Mouse (Mus musculus): Measurements from ENCODE around the gene Otulin.

Gene Otulin

GRCm38 (mm10) chr15:27630601-27631383 is at the start of gene Otulin:
TSS of gene Otulin (minus strand) at chr15:27630693.
- peak; percentile 96 for DNase-seq (ENCODE audit: low spot score)

- no peak for DNase-seq (ENCODE audit: low spot score)
These were observed 48.0 kb upstream of the Otulin start for GRCm38 (mm10) chr15:27678511-27678910.

- no peak for DNase-seq (ENCODE audit: low spot score)
These were observed 47.3 kb upstream of the Otulin start for GRCm38 (mm10) chr15:27677801-27678200.

DNA sequence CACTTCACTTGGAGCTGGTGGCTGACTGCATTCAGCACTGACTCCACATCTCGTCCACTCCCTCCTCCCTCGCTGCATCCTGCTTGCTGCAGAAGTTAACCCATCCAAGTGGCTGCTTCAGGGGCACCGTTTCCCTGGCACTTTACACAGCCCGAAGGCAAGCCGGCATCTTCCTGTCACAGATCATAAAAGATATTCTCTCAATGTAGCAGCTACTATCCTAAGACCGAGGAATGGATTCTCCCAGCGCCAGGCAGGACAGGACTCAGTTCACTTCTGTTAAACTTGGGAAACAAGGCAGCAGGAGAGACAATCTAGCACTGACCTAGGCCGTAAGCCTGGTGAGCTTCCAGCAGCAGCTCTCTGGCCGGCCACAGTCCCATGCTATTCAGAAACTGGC is 45.7 kb upstream of the Otulin start:
- no peak for DNase-seq (ENCODE audit: low spot score)

DNA sequence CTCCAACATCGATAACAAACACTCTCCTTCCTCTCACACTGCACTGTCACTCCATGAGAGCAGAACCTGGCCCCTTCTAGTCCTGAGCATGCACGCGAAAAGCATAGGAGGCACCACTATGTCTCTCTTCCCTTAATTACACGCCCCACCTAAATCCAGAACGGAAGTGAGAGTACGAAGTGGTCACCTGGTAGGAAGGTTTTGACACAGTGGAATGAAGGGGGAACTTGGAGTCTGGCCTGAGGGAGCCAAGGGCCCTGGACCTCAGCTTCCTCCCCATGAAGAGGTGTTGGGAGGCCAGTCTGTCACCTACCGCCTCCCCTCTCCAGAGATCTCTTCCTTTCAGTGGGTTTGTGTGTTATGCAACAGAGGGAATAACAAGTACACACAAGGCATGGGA is 44.6 kb upstream of the Otulin start:
- DNase-seq (ENCODE audit: low spot score): no peak

DNA sequence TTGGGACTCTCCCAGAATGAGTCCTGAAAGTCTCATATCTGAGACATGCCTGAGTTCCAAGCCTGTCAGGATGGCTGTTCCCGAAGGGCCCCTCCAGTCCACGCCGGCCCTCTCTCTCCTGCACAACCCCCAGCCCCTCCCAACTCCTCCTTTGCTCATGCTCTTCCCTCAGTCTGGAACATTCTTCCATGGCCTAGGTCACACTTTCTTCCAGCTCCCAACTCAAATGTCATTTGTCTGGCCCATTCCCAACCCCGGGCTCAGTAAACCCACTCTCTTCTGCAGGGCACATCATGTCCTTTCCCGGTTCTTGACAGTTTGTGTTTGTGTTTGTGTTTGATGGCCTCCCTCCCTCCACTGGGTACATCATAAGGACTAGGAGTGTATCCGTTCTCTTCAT is 43.5 kb upstream of the Otulin start:
- no peak for DNase-seq (ENCODE audit: low spot score)

- no peak for DNase-seq (ENCODE audit: low spot score)
These were observed 42.7 kb upstream of the Otulin start for GRCm38 (mm10) chr15:27673151-27673550.

GRCm38 (mm10) chr15:27672259-27672658 is 41.8 kb upstream of the Otulin start:
- no peak for DNase-seq (ENCODE audit: low spot score)

- no peak for DNase-seq (ENCODE audit: low spot score)
These were observed 41.2 kb upstream of the Otulin start for GRCm38 (mm10) chr15:27671612-27672245.

- no peak for DNase-seq (ENCODE audit: low spot score)
These were observed 40.2 kb upstream of the Otulin start for GRCm38 (mm10) chr15:27670708-27671107.

DNA sequence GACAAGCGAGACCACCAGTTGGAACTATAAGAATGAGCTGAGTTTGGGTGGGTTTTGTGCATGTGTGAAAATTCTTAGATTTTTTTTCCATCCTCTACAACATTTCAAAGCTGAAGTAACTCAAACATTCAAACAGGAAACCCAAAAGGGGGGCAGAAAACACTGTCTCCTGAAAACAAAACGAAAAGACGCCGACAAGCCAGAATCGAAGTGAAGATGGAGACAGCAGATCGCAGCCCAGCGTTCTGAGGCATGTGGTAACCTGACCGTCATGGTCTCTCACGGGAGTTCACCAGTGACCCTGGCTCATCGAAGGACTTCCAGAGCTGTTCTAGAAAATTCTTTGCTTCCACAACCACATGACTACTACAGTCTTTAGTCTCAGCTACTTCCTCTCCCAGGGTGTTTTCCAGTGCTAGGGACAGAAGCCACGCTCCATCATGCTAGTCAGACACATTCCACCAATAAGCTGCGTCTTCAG is 39.5 kb upstream of the Otulin start:
- DNase-seq (ENCODE audit: low spot score): no peak

GRCm38 (mm10) chr15:27669276-27669675 is 38.8 kb upstream of the Otulin start:
- DNase-seq (ENCODE audit: low spot score): no peak

- no peak for DNase-seq (ENCODE audit: low spot score)
These were observed 38.1 kb upstream of the Otulin start for GRCm38 (mm10) chr15:27668557-27668956.

GRCm38 (mm10) chr15:27668001-27668461 is 37.5 kb upstream of the Otulin start:
- DNase-seq (ENCODE audit: low spot score): no peak

GRCm38 (mm10) chr15:27666911-27667539 is 36.5 kb upstream of the Otulin start:
- DNase-seq (ENCODE audit: low spot score): no peak

DNA sequence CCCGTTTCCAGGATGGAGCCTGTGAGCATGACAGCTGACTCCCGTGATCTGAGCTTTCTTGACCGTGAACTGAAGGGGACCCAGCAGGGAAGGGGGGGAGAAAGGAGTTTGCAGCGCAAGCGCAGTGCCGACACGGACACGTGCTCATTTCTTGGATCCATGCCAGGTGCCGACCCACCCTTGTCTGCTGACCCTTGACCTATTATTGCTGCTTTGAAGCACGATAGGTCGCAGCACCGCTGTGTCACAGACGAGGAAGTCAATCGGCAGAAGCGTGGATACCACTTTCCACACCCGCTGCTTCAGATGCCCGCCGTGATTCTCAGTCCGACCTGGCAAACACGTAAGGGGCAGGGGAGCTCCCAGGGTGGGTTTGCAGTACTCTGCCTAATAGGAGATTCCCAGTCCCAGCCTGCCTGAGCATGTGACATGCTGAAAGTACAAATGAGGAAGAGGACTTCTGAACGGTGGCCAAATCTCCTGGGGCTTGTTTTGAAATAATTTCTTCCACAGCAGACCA is 35.0 kb upstream of the Otulin start:
- no peak for DNase-seq (ENCODE audit: low spot score)

GRCm38 (mm10) chr15:27664126-27664525 is 33.6 kb upstream of the Otulin start:
- DNase-seq (ENCODE audit: low spot score): no peak

DNA sequence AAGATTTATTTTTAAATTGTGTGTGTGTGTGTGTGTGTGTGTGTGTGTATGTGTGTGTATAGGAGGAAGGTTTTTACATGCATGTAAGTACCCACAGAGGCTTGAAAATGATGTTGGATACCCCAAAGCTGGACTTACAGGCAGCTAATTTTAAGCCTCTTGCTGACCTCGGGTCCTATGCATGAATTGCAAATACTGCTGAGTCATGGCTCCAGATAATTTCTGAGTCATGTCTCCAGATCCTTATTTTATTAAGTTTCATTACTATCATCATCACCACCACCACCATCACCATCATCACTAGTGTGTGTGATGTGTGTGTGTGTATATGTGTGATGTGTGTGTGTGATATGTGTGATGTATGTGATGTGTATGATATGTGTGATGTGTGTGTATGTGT is 32.2 kb upstream of the Otulin start:
- DNase-seq (ENCODE audit: low spot score): no peak

DNA sequence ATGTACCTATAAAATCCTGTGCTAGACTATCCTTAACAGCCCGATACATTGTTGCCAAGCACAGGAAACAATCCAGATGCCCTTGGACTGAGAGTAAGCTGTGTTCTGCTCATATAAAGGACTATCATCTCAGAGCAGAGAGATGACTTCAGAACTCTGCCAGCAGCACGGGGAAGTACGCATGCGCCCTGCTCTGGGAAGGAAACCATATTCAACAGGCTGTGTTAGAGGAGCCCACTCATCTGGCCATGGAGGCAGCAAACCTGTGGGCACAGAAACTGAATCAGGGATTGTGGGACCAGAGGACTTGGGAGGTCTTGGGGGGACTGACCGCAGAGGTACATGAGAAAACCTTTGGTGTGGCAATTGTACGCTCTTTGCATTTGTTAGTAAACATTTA is 31.2 kb upstream of the Otulin start:
- no peak for DNase-seq (ENCODE audit: low spot score)

DNA sequence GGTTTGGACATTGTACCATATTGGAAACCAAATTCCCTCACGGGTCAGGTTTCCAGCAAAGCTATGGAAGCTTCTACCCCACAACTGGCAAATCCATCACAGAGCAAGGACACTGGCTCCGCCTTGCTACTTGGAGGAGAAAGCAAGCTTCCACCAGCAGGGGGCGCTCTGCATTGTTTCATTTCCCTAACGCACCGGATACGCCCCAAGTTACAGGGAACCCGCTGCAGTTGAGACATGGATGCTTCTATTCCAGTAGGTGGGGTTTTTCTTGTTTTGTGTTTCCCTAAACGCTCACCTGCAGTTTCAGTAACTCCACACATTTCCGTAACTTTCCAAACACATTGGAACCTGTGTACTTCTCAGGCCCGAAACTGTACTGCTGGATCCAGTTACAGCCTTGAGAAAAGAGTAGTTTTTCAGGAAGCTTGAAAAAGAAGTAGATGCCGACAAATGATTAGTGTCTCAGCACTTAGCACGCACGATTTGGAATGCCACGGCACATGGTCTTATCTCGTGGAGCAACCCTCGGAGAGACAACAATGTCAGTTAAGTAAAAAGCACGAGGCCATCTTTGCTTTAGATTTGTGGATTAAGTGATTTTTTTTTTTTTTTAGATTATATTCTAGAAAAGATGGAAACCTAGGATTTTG is 29.2 kb upstream of the Otulin start:
- peak; percentile 70 for DNase-seq (ENCODE audit: low spot score)

- DNase-seq (ENCODE audit: low spot score): no peak
These were observed 28.6 kb upstream of the Otulin start for GRCm38 (mm10) chr15:27659143-27659542.

GRCm38 (mm10) chr15:27658356-27658755 is 27.9 kb upstream of the Otulin start:
- no peak for DNase-seq (ENCODE audit: low spot score)

Data from c-Kit-positive CD71-positive TER-119-positive erythroid progenitor cells, embryonic 14.5 days (primary cell).